Mouse (Mus musculus) CH12F3 (cell line): ENCODE measurements around the gene Arhgap10.

ENCODE experiments used
- in situ Hi-C: fragments of 300-500 bp; cut with MboI; formaldehyde crosslinking; loops from 2 replicates; pipeline ENCODE4 v1.14.3; 2020; ENCODE audit warnings: low sequenced_read_pairs

Arhgap10 gene

GRCm38 (mm10) chr8:77518201-77519115, 705 bp upstream of the Arhgap10 start:
- in situ Hi-C loops = no loop called here

DNA sequence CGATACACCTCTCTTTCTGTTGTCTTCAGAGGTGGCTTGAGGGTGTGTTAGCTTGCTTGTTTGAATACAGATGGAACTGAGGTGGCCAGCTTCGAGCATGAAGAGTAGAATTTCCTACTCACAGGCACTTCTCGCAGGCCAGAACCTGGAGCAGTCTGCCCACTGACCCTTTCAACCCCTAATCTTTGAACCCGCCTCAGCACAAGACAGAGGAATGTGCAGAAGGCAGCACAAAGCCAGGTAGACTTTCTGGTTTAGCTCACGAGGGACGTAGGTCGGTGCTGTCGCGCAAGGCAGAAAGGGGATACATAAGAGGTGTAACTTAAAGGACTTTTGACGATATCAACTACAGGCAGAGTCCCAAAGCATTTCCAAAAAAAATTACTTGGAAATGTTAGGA, 908 bp downstream of the Arhgap10 start:
- in situ Hi-C loops = no loop called here

GRCm38 (mm10) chr8:77515786-77516185, 2.0 kb downstream of the Arhgap10 start:
- in situ Hi-C loops = no loop called here

DNA sequence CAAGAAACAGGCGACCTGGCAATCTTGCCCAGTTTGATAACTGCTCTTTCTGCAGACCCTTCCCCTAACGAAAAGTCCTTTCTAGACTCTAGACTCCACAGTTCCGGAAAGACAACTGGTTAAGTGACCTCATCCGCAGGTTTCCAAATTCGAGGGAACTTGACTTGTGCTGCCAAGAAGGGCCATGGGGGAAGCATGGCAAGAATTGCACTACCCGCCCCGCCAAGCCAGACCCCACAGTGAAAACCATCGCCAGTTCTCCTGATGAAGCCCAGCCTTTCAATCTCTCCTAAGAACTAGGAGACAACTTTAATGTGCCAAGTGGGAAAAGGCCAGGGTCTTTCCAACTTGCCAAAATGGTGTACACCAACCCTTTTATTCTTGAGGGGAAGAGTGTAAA, 2.6 kb downstream of the Arhgap10 start:
- in situ Hi-C loops = no loop called here

GRCm38 (mm10) chr8:77511750-77512493, 5.8 kb downstream of the Arhgap10 start:
- in situ Hi-C loops = no loop called here

DNA sequence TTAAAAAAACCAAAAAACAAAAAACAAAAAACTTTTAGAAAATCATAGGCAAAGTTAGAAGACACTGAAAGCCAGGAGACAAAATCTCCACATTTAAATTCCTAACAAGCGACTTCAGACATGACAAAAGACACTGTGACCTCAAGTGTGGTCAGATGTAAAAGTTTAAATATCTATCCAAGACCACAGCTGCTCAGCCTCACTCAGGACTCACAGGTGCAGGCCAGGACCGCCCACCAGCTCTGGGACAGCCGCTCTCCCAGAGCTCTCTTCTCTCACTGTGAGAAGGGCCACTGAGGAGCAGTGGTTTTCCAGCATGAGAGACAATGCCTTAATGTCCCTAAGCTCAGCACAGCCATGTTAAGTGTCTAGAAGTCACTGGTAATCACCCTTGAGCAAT, 7.3 kb downstream of the Arhgap10 start:
- in situ Hi-C loops = no loop called here

DNA sequence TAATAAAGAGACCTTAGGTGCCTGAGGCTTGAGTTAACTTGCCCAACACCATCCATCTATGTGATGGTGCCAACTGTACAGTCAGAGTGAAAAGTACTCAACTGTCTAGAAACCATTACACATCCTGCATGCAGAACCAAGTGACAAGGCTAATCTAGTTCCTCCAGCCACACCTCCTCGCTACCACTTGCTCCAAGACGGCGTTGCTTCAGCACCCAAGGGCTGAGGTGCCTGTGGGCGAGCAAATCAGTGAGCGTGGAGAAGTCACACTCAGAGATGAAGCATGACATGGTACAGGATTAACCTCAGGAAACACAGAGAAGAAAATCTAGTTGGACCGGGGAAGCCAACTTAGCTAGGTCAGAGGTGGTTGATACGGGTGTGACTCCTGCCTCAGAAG, 8.7 kb downstream of the Arhgap10 start:
- in situ Hi-C loops = no loop called here

GRCm38 (mm10) chr8:77507510-77508035, 10.2 kb downstream of the Arhgap10 start:
- in situ Hi-C loops = no loop called here

GRCm38 (mm10) chr8:77506539-77506938, 11.2 kb downstream of the Arhgap10 start:
- in situ Hi-C loops = no loop called here

DNA sequence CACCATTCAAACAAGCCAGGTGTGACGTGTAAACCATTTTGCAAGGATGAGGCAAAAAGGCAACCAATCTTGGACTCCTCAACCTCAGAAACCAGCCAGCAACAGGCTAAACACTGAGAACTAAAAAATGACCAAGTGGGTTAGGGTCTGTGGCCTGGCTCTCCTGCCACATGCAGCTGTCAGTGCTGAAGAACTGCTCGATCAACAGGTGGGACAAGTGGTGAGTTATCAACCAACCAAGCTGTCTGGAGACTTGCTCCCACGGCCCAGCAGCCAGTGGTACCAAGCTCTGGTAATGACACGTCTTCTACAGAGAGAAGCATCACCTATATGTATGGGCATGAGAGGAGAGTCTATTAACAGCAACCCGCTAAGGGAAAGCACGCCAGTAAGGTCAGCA, 15.2 kb downstream of the Arhgap10 start:
- in situ Hi-C loops = no loop called here

DNA sequence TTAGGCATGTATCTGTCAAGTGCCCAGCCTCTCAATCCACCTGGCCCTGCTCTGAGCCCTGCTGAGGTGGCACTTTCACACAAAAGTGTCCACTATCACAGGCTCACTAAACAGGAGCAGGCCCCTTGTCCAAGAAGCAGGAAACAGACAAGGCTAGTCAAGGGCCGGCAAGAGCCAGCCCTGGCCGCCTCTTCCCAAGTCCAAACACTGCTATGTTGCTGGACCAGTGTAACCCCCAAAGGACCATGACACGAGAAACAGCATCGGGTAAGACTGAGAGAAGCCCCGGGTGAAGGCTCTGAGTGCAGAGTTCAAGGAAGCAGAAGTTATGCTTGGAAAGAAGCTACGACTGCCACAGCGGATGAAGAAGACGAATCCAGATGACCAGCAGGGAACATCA, 16.6 kb downstream of the Arhgap10 start:
- in situ Hi-C loops = no loop called here

- in situ Hi-C loops = no loop called here
Measured at GRCm38 (mm10) chr8:77500264-77500663, 17.5 kb downstream of the Arhgap10 start.

- in situ Hi-C loops = no loop called here
Measured at GRCm38 (mm10) chr8:77497442-77497841, 20.3 kb downstream of the Arhgap10 start.

DNA sequence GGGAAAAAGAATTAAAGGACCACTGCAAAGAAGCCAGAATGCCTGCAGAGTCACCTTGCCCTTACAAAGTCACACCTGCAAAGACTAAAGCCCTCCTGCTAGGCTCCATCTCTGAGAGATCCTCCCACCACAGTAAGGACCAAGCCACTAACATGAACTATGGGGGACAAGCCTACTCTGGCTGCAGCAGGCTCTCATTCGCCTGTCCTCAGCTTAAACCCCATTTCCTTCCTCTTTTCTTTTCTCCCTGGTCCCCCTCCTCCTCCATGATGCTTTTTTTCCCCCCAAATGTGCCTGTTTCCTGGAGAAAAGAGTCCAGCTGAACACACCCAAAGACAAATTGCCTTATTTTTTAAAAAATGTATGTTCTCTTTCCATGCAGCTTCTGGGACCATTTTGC, 21.5 kb downstream of the Arhgap10 start:
- in situ Hi-C loops = no loop called here

DNA sequence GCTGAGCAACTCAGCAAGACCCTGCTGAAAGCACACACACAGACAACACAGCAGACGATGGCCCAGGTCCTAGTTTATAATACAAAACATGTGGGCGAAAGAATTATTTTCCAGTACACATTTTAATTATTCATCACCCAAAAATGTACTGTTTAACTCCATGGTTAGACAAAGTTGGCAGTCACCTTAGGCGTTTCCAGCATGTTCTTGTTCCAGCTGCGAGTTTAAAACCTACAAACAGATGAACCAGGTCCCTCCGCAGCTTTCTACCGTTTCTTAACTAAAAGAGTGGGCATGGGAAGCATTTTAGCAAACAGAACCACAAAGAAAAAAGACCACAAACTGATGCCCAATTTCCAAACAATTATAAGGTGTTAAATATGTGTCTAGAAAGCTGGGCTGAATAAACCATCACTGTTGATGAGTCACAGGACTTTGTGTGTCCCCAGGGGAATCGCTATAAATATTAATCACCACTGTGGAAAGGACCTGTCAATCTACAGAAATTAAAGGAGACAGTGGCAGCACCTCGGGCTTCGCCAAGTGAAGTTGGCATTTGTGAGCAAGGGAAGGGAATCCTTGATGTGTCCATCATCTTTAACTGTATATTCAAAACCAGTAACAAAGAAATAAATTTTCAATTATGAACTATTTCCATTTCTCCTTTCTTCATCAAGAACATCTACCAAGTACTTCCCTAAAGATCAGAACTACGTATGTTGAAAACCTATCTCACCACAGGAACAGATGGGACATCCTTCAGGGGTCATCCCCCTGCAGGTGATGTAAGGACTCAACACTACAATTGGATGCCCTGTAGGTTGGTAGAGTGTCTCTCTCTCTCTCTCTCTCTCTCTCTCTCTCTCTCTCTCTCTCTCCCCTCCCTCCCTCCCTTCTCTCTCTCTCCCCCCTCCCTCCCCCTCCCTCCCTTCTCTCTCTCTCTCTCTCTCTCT, 23.1 kb downstream of the Arhgap10 start:
- in situ Hi-C loops = no loop called here

GRCm38 (mm10) chr8:77492356-77493058, 25.2 kb downstream of the Arhgap10 start:
- in situ Hi-C loops = no loop called here

- in situ Hi-C loops = no loop called here
Measured at GRCm38 (mm10) chr8:77491231-77491923, 26.4 kb downstream of the Arhgap10 start.

GRCm38 (mm10) chr8:77490095-77490781, 27.5 kb downstream of the Arhgap10 start:
- in situ Hi-C loops = no loop called here

- in situ Hi-C loops = no loop called here
Measured at GRCm38 (mm10) chr8:77489235-77489634, 28.5 kb downstream of the Arhgap10 start.
